9 mouse cellular contexts compared by ENCODE assay signal in genomic region chr13:35383624-35384018, GRCm38 (mm10).
DNase-seq lines count a peak whose midpoint lies in the region; ATAC-seq and TF ChIP-seq lines count a peak whose summit lies in the region.
"Had no signal": no experiment of that assay in that cellular context is flagged by ENCODE, and none has a peak within 500 bp of the region (broad histone marks: within the 10 kb centered on the region; RNA-seq: fewer than 3 reads in every experiment).

No protein-coding gene starts in this region.

- H3K4me1 ChIP-seq in CH12.LX (ENCODE audit: control insufficient read depth in 1 of 2, insufficient read depth in 2 of 2): peaks cover 33 to 88% of the 10 kb centered on the region in 2 experiments
- H3K4me1 ChIP-seq in heart, adult 2 months (ENCODE audit: control insufficient read depth, insufficient read depth, low read length): peaks cover 2% of the 10 kb centered on the region; the same call in 1 of the 2 replicates
- peaks cover 11% of the 10 kb centered on the region for H3K4me1 ChIP-seq in limb, embryonic 15.5 days

- no peaks in the 10 kb centered on the region for H3K79me2 ChIP-seq in CH12.LX (replicated peaks; ENCODE audit: control insufficient read depth, extremely low read depth, insufficient read depth, poor library complexity, severe bottlenecking)
- no peaks in the 10 kb centered on the region for H3K79me2 ChIP-seq in heart, adult 2 months (replicated peaks; ENCODE audit: control insufficient read depth, insufficient read depth, low read length)

- WGBS in heart, adult 2 months: 9% methylated on average over 8 of the region's 8 CpGs
- 27% methylated on average over 8 of the region's 8 CpGs for WGBS in limb, embryonic 15.5 days

- no peaks in the 10 kb centered on the region for H3K9me3 ChIP-seq in CH12.LX (replicated peaks; ENCODE audit: low read length)
- H3K9me3 ChIP-seq in limb, embryonic 15.5 days: no peaks in the 10 kb centered on the region

- intact Hi-C loops in heart, adult 2 months (cut with DNase I): loop anchor here (10.0 kb wide), 3 partner anchors 121 to 259 kb away; no protein-coding TSS in a partner anchor

- TF ChIP-seq CTCF in CH12.LX (conservative IDR thresholded peaks at IDR 0.05 in 1 of 2, IDR thresholded peaks at IDR 0.05 in 1 of 2; ENCODE audit: low read depth in 2 of 2, low read length in 2 of 2): no peak
- no peak for TF ChIP-seq CTCF in heart, adult 2 months (IDR thresholded peaks at IDR 0.05)

- TF ChIP-seq POLR2A in CH12.LX (IDR thresholded peaks at IDR 0.05; ENCODE audit: low read depth, low read length): peak; percentile 57
- no peak for TF ChIP-seq POLR2A in heart, adult 2 months (IDR thresholded peaks at IDR 0.05; ENCODE audit: insufficient read depth, low read depth, low read length)

- H3K36me3 ChIP-seq in CH12.LX (replicated peaks in 1 of 2; ENCODE audit: control insufficient read depth in 1 of 2, insufficient read depth in 1 of 2, low read length in 1 of 2): no peaks in the 10 kb centered on the region
- no peaks in the 10 kb centered on the region for H3K36me3 ChIP-seq in heart, adult 2 months (ENCODE audit: control insufficient read depth, insufficient read depth, low read length)
- no peaks in the 10 kb centered on the region for H3K36me3 ChIP-seq in limb, embryonic 15.5 days

- in situ Hi-C loops in CH12.LX (cut with MboI; ENCODE audit: low pct_ligation_motif_present, low pct_unique_long_range_greater_than_20kb, low sequenced_read_pairs): no loop called here

- peak overlapping the region; percentile 90 for H3K27ac ChIP-seq in CH12.LX (ENCODE audit: insufficient read depth, low read depth)
- peak overlapping the region; percentile 60 for H3K27ac ChIP-seq in heart, adult 2 months
- peak overlapping the region; percentile 55 for H3K27ac ChIP-seq in limb, embryonic 15.5 days
- H3K27ac ChIP-seq: macrophage had no signal

- H3K9ac ChIP-seq in CH12.LX (ENCODE audit: insufficient read depth, low read depth): peak overlapping the region; percentile 76
- peak overlapping the region; percentile 29; the same call in 1 of the 2 replicates for H3K9ac ChIP-seq in heart, adult 2 months (ENCODE audit: low read depth, low read length)
- no peak overlapping the region for H3K9ac ChIP-seq in limb, embryonic 15.5 days

- dilution Hi-C loops in CH12.LX (cut with MboI; ENCODE audit: extremely low pct_ligation_motif_present, extremely low pct_unique_long_range_greater_than_20kb, low sequenced_read_pairs): no loop called here

- TF ChIP-seq RAD21 in CH12.LX (IDR thresholded peaks at IDR 0.05; ENCODE audit: low read depth, low read length): peak; percentile 20

- DNase-seq in adrenal gland, postnatal 14 days: peak; percentile 59
- no peak for DNase-seq in adrenal gland, postnatal 4 days (ENCODE audit: low spot score in 2 of 2)
- peak; percentile 96 for DNase-seq in CH12.LX (ENCODE audit: extremely low read depth)
- peak in 1 of 2 experiments; percentile 60 for DNase-seq in heart, adult 2 months
- no peak for DNase-seq in right cerebral cortex, postnatal 4 days
- DNase-seq in right cerebral cortex, adult 2 months (ENCODE audit: low spot score in 2 of 2): no peak

- H3K27me3 ChIP-seq in CH12.LX (replicated peaks): no peaks in the 10 kb centered on the region
- H3K27me3 ChIP-seq in heart, adult 2 months (ENCODE audit: control insufficient read depth, insufficient read depth, low read length): no peaks in the 10 kb centered on the region
- H3K27me3 ChIP-seq in limb, embryonic 15.5 days: no peaks in the 10 kb centered on the region

- H3K4me2 ChIP-seq in CH12.LX (ENCODE audit: insufficient read depth, low read depth, poor library complexity, severe bottlenecking): peak overlapping the region; percentile 34
- H3K4me2 ChIP-seq in limb, embryonic 15.5 days: 0 out of 2 replicates have a peak overlapping the region, but pooled peaks have one; percentile 6

- peak; percentile 94 for TF ChIP-seq EP300 in CH12.LX (IDR thresholded peaks at IDR 0.05; ENCODE audit: low read length)
- no peak for TF ChIP-seq EP300 in heart, adult 2 months (IDR thresholded peaks at IDR 0.05; ENCODE audit: insufficient read depth, low read depth, low read length)

- peak overlapping the region in 1 of 3 experiments; percentile 15 for H3K4me3 ChIP-seq in CH12.LX (replicated peaks in 1 of 3; ENCODE audit: low read depth in 2 of 3, low read length in 2 of 3, poor library complexity in 1 of 3)
- H3K4me3 ChIP-seq in heart, adult 2 months: peak overlapping the region; percentile 19; the same call in 1 of the 2 replicates
- H3K4me3 ChIP-seq in limb, embryonic 15.5 days: no peak overlapping the region

- peak; percentile 72; the same call in 1 of the 2 replicates for ATAC-seq in limb, embryonic 15.5 days (ENCODE audit: insufficient number of reproducible peaks, low FRiP score, low TSS enrichment, low read depth)
- no peak for ATAC-seq in megakaryocyte, adult 5-6 weeks (ENCODE audit: poor library complexity, severe bottlenecking)

TF ChIP-seq in CH12.LX, 34 proteins besides CTCF, POLR2A, EP300 and RAD21:
- TF ChIP-seq NRF1 (IDR thresholded peaks at IDR 0.05; ENCODE audit: low read depth, low read length) (no peak), UBTF (IDR thresholded peaks at IDR 0.05; ENCODE audit: low read depth, low read length) (no peak), CHD1 (IDR thresholded peaks at IDR 0.05; ENCODE audit: low read depth, low read length) (peak; percentile 98), RCOR1 (conservative IDR thresholded peaks at IDR 0.05; ENCODE audit: low read depth, low read length) (0 out of 2 replicates have a peak, but pooled peaks have one; percentile 67), ETS1 (conservative IDR thresholded peaks at IDR 0.05; ENCODE audit: low read depth, low read length) (peak; percentile 97), TCF12 (IDR thresholded peaks at IDR 0.05; ENCODE audit: low read depth, low read length) (peak; percentile 86), CHD2 (IDR thresholded peaks at IDR 0.05; ENCODE audit: low read length) (peak; percentile 47; the same call in 1 of the 2 replicates), MAFK (IDR thresholded peaks at IDR 0.05; ENCODE audit: insufficient replicate concordance, low read length) (peak; percentile 75), E2F4 (IDR thresholded peaks at IDR 0.05; ENCODE audit: insufficient replicate concordance, low read depth, low read length) (no peak), IRF4 (IDR thresholded peaks at IDR 0.05; ENCODE audit: low read depth, low read length) (peak; percentile 94), JUND (conservative IDR thresholded peaks at IDR 0.05; ENCODE audit: low read depth, low read length) (peak; percentile 93), BHLHE40 (IDR thresholded peaks at IDR 0.05; ENCODE audit: low read depth, low read length) (peak; percentile 93), JUN (IDR thresholded peaks at IDR 0.05; ENCODE audit: insufficient read depth, low read depth, low read length) (peak; percentile 99), POLR2AphosphoS2 (IDR thresholded peaks at IDR 0.05; ENCODE audit: low read depth, low read length) (no peak), TBP (conservative IDR thresholded peaks at IDR 0.05; ENCODE audit: low read depth, low read length) (peak; percentile 71; the same call in 1 of the 2 replicates), ZMIZ1 (IDR thresholded peaks at IDR 0.05; ENCODE audit: low read depth, low read length) (no peak), MEF2A (IDR thresholded peaks at IDR 0.05; ENCODE audit: borderline replicate concordance, low read depth, low read length) (peak; percentile 99)

Comparison
In these comparisons a context has a peak if more than half of its experiments do, and no peak if none do; other contexts are left out.
1. DNase-seq: peak in adrenal gland, postnatal 14 days (single experiment) and CH12.LX (single experiment); none in adrenal gland, postnatal 4 days (0 of 2), right cerebral cortex, postnatal 4 days (single experiment) and right cerebral cortex, adult 2 months (0 of 2).
2. Peak in every context shown above with its lines, with median percentiles within 50 percentile points of each other: H3K27ac ChIP-seq.